ENCODE assay signal across 14 mouse cellular contexts in the genomic region with DNA sequence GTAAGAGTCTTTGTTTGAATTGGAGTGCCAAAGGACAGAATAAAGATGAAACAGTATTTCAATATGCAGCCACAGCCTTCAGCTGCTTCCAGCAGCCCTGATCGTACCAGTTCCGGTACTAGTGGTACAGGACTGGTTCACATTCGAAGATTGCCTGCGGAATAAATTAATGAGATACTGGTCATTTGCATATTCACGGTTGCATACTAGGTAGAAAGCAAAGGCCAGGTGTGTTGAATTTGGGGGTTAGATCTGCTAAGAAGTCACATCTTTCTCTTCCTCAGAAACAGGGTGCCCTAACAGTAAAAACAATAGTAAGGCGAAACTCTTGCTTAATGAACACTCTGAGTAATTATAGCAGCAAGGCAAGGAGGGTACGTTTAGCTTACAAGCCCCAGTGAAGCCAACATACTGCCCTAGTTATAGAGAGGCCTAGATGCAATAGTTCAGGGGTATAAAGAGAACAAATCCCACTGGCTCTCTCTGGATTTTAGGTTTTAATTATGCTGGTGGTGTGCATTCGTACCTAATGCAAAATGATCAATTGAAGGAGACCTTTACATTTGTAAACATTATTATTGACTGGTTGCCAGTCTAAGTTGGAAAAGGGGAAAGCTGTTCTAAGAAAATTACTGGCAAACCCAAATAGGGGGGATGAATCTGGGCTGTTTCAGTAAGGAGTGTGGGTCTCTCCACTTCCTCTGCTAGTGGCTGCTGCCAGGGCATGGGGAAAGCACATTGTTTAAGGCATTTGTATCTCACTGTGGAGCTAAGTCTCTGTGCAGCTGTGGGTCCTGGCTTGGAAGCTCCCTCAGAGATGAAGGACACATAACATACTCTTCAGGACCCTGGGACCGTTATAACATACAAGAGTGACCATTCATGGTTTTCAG.
DNase-seq lines count a peak whose midpoint lies in the region; ATAC-seq and TF ChIP-seq lines count a peak whose summit lies in the region.
"Had no signal": no experiment of that assay in that cellular context is flagged by ENCODE, and none has a peak within 500 bp of the region (broad histone marks: within the 10 kb centered on the region; RNA-seq: fewer than 3 reads in every experiment).

No protein-coding gene starts in this region.

- no peak overlapping the region; the same call in 1 of the 2 replicates for H3K4me3 ChIP-seq in intestine, embryonic 14.5 days (ENCODE audit: low read depth, low read length)
- H3K4me3 ChIP-seq in intestine, embryonic 15.5 days (replicated peaks): no peak overlapping the region
- peak overlapping the region; percentile 12; the same call in 1 of the 2 replicates for H3K4me3 ChIP-seq in cortical plate, adult 2 months (ENCODE audit: insufficient read depth, low read length)
- no peak overlapping the region for H3K4me3 ChIP-seq in hindbrain, embryonic 13.5 days
- no peak overlapping the region for H3K4me3 ChIP-seq in midbrain, embryonic 15.5 days
- H3K4me3 ChIP-seq: heart, adult 2 months; limb, embryonic 12.5 days had no signal

- H3K27me3 ChIP-seq in intestine, embryonic 14.5 days (replicated peaks; ENCODE audit: control insufficient read depth, insufficient read depth, low read length): no peaks in the 10 kb centered on the region
- H3K27me3 ChIP-seq in intestine, embryonic 15.5 days (replicated peaks): no peaks in the 10 kb centered on the region
- no peaks in the 10 kb centered on the region for H3K27me3 ChIP-seq in hindbrain, embryonic 13.5 days
- H3K27me3 ChIP-seq in midbrain, embryonic 15.5 days (replicated peaks): no peaks in the 10 kb centered on the region
- H3K27me3 ChIP-seq: limb, embryonic 12.5 days had no signal

- no peak overlapping the region for H3K9ac ChIP-seq in intestine, embryonic 14.5 days (ENCODE audit: low read length)
- no peak overlapping the region for H3K9ac ChIP-seq in intestine, embryonic 15.5 days
- H3K9ac ChIP-seq in hindbrain, embryonic 13.5 days: peak overlapping the region; percentile 26; the same call in 1 of the 2 replicates
- H3K9ac ChIP-seq in midbrain, embryonic 15.5 days: peak overlapping the region; percentile 16; the same call in 1 of the 2 replicates
- H3K9ac ChIP-seq: limb, embryonic 12.5 days had no signal

- 64% methylated on average over 9 of the region's 9 CpGs for WGBS in intestine, embryonic 14.5 days
- 73% methylated on average over 9 of the region's 9 CpGs for WGBS in intestine, embryonic 15.5 days
- 40% methylated on average over 9 of the region's 9 CpGs for WGBS in hindbrain, embryonic 13.5 days
- 29% methylated on average over 9 of the region's 9 CpGs for WGBS in midbrain, embryonic 15.5 days

- no peak for TF ChIP-seq POLR2A in cortical plate, adult 2 months (IDR thresholded peaks at IDR 0.05; ENCODE audit: extremely low read depth, insufficient read depth, low read length)

- no peak for TF ChIP-seq CTCF in cortical plate, adult 2 months (IDR thresholded peaks at IDR 0.05; ENCODE audit: extremely low read depth, insufficient read depth, low read length)

- intact Hi-C loops in heart, postnatal 10 days (cut with DNase I): no loop called here
- intact Hi-C loops in heart, postnatal 25 days (cut with DNase I): no loop called here

- ATAC-seq in intestine, embryonic 14.5 days (replicated peaks; ENCODE audit: low FRiP score, low TSS enrichment, low read depth): no peak
- no peak for ATAC-seq in intestine, embryonic 15.5 days
- no peak for ATAC-seq in hindbrain, embryonic 13.5 days (ENCODE audit: low FRiP score)
- no peak for ATAC-seq in midbrain, embryonic 15.5 days (replicated peaks)

- H3K4me1 ChIP-seq in intestine, embryonic 14.5 days (replicated peaks; ENCODE audit: control insufficient read depth, insufficient read depth, low read length): peaks cover 13% of the 10 kb centered on the region
- H3K4me1 ChIP-seq in intestine, embryonic 15.5 days (replicated peaks): no peaks in the 10 kb centered on the region
- H3K4me1 ChIP-seq in cortical plate, adult 2 months (ENCODE audit: control insufficient read depth, insufficient read depth, low read length): peaks cover 3% of the 10 kb centered on the region
- peaks cover 51% of the 10 kb centered on the region for H3K4me1 ChIP-seq in hindbrain, embryonic 13.5 days (replicated peaks)
- peaks cover 41% of the 10 kb centered on the region for H3K4me1 ChIP-seq in midbrain, embryonic 15.5 days

- peak overlapping the region; percentile 33 for H3K4me2 ChIP-seq in intestine, embryonic 14.5 days (ENCODE audit: low read length)
- no peak overlapping the region for H3K4me2 ChIP-seq in intestine, embryonic 15.5 days (replicated peaks)
- H3K4me2 ChIP-seq in hindbrain, embryonic 13.5 days: peak overlapping the region; percentile 38
- peak overlapping the region; percentile 16 for H3K4me2 ChIP-seq in midbrain, embryonic 15.5 days
- H3K4me2 ChIP-seq: limb, embryonic 12.5 days had no signal

- H3K27ac ChIP-seq in intestine, embryonic 14.5 days (ENCODE audit: low read depth): no peak overlapping the region
- no peak overlapping the region for H3K27ac ChIP-seq in intestine, embryonic 15.5 days
- H3K27ac ChIP-seq in cortical plate, adult 2 months (ENCODE audit: insufficient read depth, low read length): peak overlapping the region; percentile 70
- peak overlapping the region; percentile 89 for H3K27ac ChIP-seq in hindbrain, embryonic 13.5 days
- peak overlapping the region; percentile 80 for H3K27ac ChIP-seq in midbrain, embryonic 15.5 days
- H3K27ac ChIP-seq: heart, adult 2 months; limb, embryonic 12.5 days had no signal

- H3K36me3 ChIP-seq in intestine, embryonic 14.5 days (ENCODE audit: control insufficient read depth, insufficient read depth, low read length): no peaks in the 10 kb centered on the region
- no peaks in the 10 kb centered on the region for H3K36me3 ChIP-seq in intestine, embryonic 15.5 days
- H3K36me3 ChIP-seq in hindbrain, embryonic 13.5 days: no peaks in the 10 kb centered on the region
- H3K36me3 ChIP-seq in midbrain, embryonic 15.5 days (replicated peaks): no peaks in the 10 kb centered on the region
- H3K36me3 ChIP-seq: limb, embryonic 12.5 days had no signal

- no peaks in the 10 kb centered on the region for H3K9me3 ChIP-seq in intestine, embryonic 14.5 days (ENCODE audit: control insufficient read depth, low read length)
- H3K9me3 ChIP-seq in intestine, embryonic 15.5 days: no peaks in the 10 kb centered on the region
- H3K9me3 ChIP-seq in hindbrain, embryonic 13.5 days: no peaks in the 10 kb centered on the region
- H3K9me3 ChIP-seq in midbrain, embryonic 15.5 days: no peaks in the 10 kb centered on the region
- H3K9me3 ChIP-seq: limb, embryonic 12.5 days had no signal

- no peak for DNase-seq in intestine, embryonic 14.5 days (ENCODE audit: low spot score)
- DNase-seq in embryo, embryonic 9.5 days (ENCODE audit: extremely low spot score): no peak
- no peak for DNase-seq in heart, postnatal 10 days
- no peak for DNase-seq in heart, postnatal 25 days (ENCODE audit: low spot score)
- DNase-seq: cerebellum, adult 8-10 months; heart, adult 2 months; heart, postnatal 4 days; kidney, postnatal 36 days; thymus, postnatal 14 days had no signal

Comparison
In these comparisons a context has a peak if more than half of its experiments do, and no peak if none do; other contexts are left out.
1. H3K27ac ChIP-seq: peak in cortical plate, adult 2 months (single experiment), hindbrain, embryonic 13.5 days (single experiment) and midbrain, embryonic 15.5 days (single experiment); none in intestine, embryonic 14.5 days (single experiment) and intestine, embryonic 15.5 days (single experiment).
2. H3K9ac ChIP-seq: peak in hindbrain, embryonic 13.5 days (single experiment) and midbrain, embryonic 15.5 days (single experiment); none in intestine, embryonic 14.5 days (single experiment) and intestine, embryonic 15.5 days (single experiment).